Mouse (Mus musculus) liver, adult 2 months (tissue): ENCODE results near the gene Cnn2.

ENCODE experiments used
- CTCF ChIP-seq: fragments of 200-500 bp; IDR thresholded peaks from 2 replicates; pipeline ENCODE4 v1.5.1; 2011; ENCODE audit warnings: low read depth, low read length, control low read depth
- POLR2A ChIP-seq: fragments of 200-500 bp; IDR thresholded peaks from 2 replicates; pipeline ENCODE4 v1.6.1; 2011; ENCODE audit warnings: low read length, control low read depth; ENCODE audit not compliant: insufficient read depth; ENCODE audit errors: extremely low read depth

DNA sequence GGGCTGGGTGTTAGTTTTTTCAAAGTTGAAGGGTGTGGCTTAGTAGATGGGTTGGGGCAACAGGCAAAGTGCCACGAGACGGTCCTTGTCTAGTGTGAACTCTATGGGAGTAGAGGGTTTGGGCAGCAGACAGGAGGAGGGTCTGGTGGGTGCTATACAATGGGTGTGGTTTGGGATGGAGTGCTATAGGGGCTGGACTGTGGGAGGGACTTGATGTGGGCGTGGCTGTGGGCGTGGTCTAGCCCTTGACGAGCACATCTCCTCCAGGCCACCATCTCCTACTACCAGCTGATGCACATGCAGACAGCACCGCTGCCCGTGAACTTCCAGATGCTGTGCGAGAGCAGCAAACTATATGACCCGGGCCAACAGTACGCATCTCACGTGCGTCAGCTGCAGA lies 37.5 kb downstream of the Cnn2 start:
- no peak for TF ChIP-seq CTCF
- no peak for TF ChIP-seq POLR2A
